Mouse (Mus musculus) layer of hippocampus, postnatal 14 days (tissue): Measurements from ENCODE around the gene Slc25a29. TPM values are rescaled to one million over a fixed set of nuclear protein-coding genes. Genes with fewer than 3 reads are reported as not detected.

ENCODE experiments used
- DNase-seq, 2 experiments: peaks; one replicate each; pipeline ENCODE4 v3.0.0; 2021 to 2022; ENCODE audit warnings: low spot score in 2 of 2, mixed read lengths in 1 of 2
- total RNA-seq, 2 experiments: library from RNA; stranded (reverse); gene quantifications; 2 replicates each; pipeline ENCODE4 v1.2.3; 2021

Slc25a29 gene
- total RNA-seq, 2 experiments from 2014 or later = 17.2 to 20.1 TPM

DNA sequence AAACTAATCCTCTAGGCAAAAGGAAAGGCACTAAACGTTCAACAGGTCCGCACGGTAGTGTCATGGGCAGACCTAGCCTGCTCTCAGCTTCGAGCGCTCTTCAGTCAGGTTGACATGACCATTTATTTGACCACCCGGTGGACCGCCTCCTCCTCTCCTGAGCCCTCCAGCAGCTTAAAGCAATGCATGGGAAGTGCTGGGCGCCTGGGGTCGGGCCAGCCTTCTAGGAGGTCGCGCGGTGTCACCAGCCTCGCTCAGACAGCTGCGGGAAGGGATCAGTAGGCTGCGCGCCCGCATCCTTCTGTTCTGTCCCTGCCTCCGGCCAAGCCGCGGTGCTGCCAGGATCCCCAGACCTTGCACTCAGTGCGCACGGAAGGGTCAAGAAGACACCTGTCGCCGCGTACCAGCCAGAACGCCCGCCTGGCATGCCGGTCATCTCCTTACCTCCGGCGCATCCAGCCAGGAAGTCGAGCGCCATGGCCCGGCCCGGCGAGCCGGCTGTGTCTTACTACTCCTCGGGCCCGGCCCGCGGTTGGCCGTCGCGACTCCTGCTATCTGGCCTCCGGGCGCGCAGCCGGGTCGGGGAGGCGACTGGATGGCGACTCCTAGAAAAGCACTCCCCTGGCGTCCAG is 359 bp downstream of the Slc25a29 start:
- DNase-seq = no peak

- no peak for DNase-seq
These were observed 897 bp downstream of the Slc25a29 start for GRCm38 (mm10) chr12:108834786-108835185.

- DNase-seq = no peak
These were observed 1.3 kb downstream of the Slc25a29 start for GRCm38 (mm10) chr12:108834337-108834736.

DNA sequence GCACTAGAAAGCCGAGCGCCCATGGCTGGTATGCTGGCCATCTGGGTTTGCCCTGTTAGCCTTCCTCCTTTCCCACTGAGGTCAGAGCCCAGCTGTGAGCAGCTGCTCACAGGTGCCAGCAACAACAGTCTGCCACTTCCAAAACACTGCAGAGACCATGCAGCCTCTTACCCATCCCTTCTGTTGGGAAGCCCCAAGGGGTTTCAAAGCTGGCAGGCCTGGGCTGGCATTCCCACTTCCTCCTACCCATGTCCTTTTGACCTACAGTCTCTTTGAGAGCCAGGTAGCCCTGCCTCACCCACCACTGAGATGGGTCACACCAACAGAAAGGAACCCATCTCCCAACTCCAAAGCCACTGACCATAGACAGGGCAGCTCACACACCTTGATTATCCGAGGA is 2.3 kb downstream of the Slc25a29 start:
- DNase-seq = no peak

GRCm38 (mm10) chr12:108832851-108833250 is 2.8 kb downstream of the Slc25a29 start:
- DNase-seq = no peak

- no peak for DNase-seq
These were observed 3.6 kb downstream of the Slc25a29 start for GRCm38 (mm10) chr12:108831966-108832643.

- no peak for DNase-seq
These were observed 5.3 kb downstream of the Slc25a29 start for GRCm38 (mm10) chr12:108830358-108830757.

- DNase-seq = no peak
These were observed 6.0 kb downstream of the Slc25a29 start for GRCm38 (mm10) chr12:108829636-108830035.

DNA sequence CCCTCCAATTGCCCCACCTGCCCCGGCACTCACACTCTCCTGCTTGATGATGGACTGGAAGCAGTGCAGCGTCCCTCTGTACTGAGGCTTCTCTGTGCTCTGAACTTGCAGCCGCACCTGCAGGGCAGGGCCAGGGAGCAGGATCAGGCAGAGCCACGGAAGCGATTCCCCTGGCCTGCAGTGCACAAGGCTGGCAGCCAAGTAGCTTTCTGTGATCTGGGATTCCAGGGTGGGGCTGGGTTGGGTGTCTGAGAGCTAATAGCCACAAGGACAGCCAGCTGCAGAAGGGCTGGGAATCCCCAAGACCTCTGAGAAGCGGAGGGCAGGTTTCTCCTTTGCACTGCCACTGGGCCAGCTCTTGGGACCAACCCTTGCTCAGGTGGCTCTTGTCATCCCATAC is 8.0 kb downstream of the Slc25a29 start:
- DNase-seq = no peak

DNA sequence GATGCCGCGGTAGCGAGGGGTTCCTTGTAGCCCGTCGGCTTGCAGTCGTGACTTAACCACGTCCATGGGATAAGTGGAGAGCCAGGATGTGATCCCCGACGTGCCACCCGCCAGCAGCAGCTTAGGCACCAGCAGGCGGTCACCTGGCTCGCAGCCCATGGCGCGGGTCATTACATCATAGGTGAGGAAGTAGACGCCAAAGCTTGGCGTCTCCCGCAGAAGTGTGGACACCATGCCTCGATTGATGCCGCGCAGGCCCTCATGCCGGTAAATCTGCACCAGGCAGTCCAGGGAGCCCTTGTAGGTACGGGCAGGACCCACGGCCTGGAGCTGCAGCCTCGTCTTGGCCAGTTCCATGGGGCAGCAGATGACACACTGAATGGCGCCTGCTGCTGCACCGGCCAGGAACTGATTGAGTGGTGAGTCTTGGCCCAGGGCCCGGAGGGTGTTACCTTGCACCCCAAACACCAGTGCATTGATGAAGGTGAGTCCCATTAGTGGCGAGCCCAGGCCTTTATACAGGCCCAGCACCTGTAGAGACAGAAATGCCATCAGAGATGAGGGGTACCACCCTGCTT is 8.6 kb downstream of the Slc25a29 start:
- DNase-seq = no peak

- no peak for DNase-seq
These were observed 9.3 kb downstream of the Slc25a29 start for GRCm38 (mm10) chr12:108826282-108826957.

DNA sequence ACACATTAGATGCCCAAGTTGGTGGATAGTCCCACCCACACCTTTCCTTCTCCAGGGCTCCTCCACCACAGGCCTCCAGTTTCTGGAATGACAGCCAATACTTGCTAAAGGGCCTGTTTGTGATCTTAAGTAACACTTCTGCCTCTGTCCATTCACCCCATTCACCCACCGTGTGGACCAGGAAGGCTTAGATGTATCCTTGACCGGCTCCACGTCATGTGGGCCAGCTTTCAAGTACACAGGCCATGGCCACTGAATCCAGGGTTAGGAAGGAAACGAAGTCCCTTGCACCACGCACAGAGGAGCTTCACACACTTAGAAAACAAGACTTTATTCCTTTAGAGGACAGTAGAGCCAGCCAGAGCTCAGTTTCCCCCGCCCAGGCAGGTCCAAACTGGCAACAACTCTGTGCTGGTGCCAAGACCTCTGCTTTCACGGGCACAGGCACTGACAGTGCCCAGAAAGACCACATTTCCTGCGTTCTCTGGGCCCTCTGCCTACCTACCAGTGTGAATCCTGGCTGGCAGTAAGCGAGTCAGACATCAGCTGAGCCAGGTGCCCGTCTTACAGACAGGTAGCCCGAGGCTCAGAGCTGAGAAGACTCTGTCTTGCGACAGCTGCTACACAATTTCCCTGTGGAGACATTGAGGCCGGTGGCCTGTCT is 10.0 kb downstream of the Slc25a29 start:
- no peak for DNase-seq

DNA sequence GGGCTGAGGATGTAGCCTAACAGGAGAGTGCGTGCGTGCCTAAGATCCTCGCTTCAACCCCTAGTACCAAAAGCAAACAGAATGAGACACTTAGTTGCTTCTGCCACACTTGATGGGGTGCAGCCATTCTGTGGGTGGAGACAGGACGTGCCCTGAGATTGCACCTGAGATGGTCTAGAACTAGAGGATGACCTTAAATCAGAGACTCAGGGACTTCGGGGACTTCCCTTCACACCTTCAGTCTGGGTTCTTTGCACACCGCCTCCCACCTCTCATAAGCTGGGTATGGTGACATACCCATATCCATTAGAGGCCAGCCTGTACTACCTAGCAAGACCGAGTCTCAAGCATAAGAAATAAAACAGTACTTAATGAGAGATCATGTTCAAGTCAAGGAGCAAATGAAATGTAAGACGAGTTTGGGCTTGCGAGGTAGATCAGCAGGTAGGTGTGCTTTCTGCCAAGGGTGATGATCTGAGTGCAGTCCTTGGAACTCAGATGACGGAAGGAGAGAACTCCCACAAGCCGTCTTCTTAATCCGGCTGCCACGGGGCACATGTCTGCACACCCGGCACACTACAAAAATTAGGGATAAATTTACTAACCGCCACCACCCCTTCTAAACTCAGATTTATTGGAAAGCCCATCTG is 11.3 kb downstream of the Slc25a29 start:
- DNase-seq = no peak

- no peak for DNase-seq
These were observed 12.6 kb downstream of the Slc25a29 start for GRCm38 (mm10) chr12:108823036-108823435.

DNA sequence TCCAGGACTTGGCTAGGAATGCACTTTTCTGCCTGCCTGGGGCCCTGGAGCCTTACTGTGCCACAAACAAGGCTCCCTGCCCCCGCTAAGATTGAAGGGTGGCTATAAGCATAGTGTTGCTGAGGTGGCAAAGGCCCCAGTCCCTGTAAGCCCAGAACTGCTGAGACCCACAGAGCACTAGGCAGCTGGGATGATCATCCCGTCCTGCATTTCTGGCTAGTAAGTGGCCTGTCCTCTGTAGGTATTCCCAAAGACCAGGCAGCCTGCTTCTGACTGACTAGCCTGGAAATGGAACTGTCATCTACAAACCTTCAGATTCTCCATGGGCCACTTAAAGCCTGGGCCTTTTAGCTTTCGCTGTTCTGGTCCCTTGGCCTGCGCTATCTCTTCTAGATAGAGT is 15.2 kb downstream of the Slc25a29 start:
- no peak for DNase-seq

- DNase-seq = no peak
These were observed 19.1 kb downstream of the Slc25a29 start for GRCm38 (mm10) chr12:108816569-108816968.

DNA sequence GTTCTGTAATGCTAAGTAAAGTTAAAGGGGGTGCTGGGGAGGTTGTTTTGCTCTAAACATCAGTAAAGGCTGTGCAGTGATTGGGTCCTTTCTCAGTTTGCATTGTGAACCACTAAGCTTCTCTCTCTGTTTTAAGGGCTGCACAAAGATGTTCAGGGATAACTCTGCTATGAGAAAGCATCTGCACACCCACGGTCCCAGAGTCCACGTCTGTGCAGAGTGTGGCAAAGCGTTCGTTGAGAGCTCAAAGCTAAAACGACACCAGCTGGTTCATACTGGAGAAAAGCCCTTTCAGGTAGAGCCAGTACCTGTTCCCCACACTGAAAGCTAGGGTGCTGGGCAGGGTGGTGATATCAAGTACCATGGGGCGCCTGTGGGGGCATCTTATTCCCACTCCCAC is 21.2 kb downstream of the Slc25a29 start:
- DNase-seq = no peak

DNA sequence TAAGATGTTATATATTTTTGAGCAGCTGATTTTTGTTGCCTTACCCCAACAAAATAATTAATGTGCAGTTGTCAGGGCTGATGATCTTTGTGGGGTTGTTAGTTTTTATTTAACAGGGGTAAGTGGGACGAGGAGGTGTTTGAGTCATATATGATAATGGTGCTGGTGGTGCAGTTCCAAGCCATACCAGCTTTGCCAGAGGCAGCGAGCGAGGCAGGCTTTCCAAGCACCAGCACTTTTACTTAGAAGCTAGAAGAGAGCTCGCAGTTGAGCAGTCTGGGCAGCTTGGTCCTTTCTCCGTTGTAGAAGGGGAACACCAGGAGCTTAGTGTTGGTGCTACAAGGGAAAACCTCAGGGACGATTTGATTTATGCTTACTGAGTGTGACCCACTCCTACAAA is 23.2 kb downstream of the Slc25a29 start:
- DNase-seq = no peak

GRCm38 (mm10) chr12:108811133-108811532 is 24.6 kb downstream of the Slc25a29 start:
- no peak for DNase-seq

- DNase-seq = no peak
These were observed 25.4 kb downstream of the Slc25a29 start for GRCm38 (mm10) chr12:108810309-108810708.

GRCm38 (mm10) chr12:108809771-108810170 is 25.9 kb downstream of the Slc25a29 start:
- no peak for DNase-seq
